Mouse (Mus musculus) E14TG2a.4 (cell line): Measurements from ENCODE around the gene Igfbp7.
"Not testable (repeated sequence)": the region's sequence is repeated elsewhere in the genome, so short reads cannot be mapped to it uniquely, and the experiment has no call there.

Experiments used
- H3K27me3 ChIP-seq: 2 replicates; pipeline ENCODE4 v1.6.1; 2014; ENCODE audit warnings: low read length, control low read depth; ENCODE audit not compliant: insufficient read depth
- H3K36me3 ChIP-seq: 2 replicates; pipeline ENCODE4 v1.6.1; 2014; ENCODE audit warnings: low read length, control low read depth; ENCODE audit not compliant: insufficient read depth
- H3K4me1 ChIP-seq: replicated peaks from 2 replicates; pipeline ENCODE4 v1.6.1; 2014; ENCODE audit warnings: low read depth, low read length, control low read depth
- H3K4me3 ChIP-seq: replicated peaks from 2 replicates; pipeline ENCODE4 v1.5.1; 2014; ENCODE audit warnings: mild to moderate bottlenecking, low read length
- H3K9me3 ChIP-seq: 2 replicates; pipeline ENCODE4 v1.6.1; 2014; ENCODE audit warnings: low read length, control low read depth
- CTCF ChIP-seq: conservative IDR thresholded peaks from 2 replicates; pipeline ENCODE4 v1.5.1; 2014; ENCODE audit warnings: low read length
- NANOG ChIP-seq: IDR thresholded peaks from 2 replicates; pipeline ENCODE4 v1.6.1; 2014; ENCODE audit warnings: borderline replicate concordance, low read length, mixed read lengths
- POU5F1 ChIP-seq: IDR thresholded peaks from 2 replicates; pipeline ENCODE4 v1.6.1; 2014; ENCODE audit warnings: low read length, borderline replicate concordance

The Igfbp7 gene

GRCm38 (mm10) chr5:77433561-77433960 lies 25.7 kb upstream of the Igfbp7 start:
- H3K4me1 ChIP-seq, result peaks cover 22% of the 10 kb centered on the region
- H3K9me3 ChIP-seq, result no peaks in the 10 kb centered on the region
- no peak overlapping the region for H3K4me3 ChIP-seq
- TF ChIP-seq NANOG (no peak), POU5F1 (no peak), CTCF (no peak)
- H3K36me3 ChIP-seq, result no peaks in the 10 kb centered on the region
- H3K27me3 ChIP-seq, result peaks cover 4% of the 10 kb centered on the region; the same call in 1 of the 2 replicates

GRCm38 (mm10) chr5:77433119-77433518 lies 25.3 kb upstream of the Igfbp7 start:
- Histone ChIP-seq H3K27me3 (peaks cover 4% of the 10 kb centered on the region; the same call in 1 of the 2 replicates), H3K4me1 (peaks cover 25% of the 10 kb centered on the region), H3K36me3 (no peaks in the 10 kb centered on the region), H3K9me3 (no peaks in the 10 kb centered on the region), H3K4me3 (no peak overlapping the region)
- TF ChIP-seq CTCF (no peak), NANOG (no peak)

GRCm38 (mm10) chr5:77432446-77432845 lies 24.6 kb upstream of the Igfbp7 start:
- no peak for TF ChIP-seq NANOG
- TF ChIP-seq POU5F1, result no peak
- TF ChIP-seq CTCF, result no peak
- H3K36me3 ChIP-seq, result no peaks in the 10 kb centered on the region
- peaks cover 4% of the 10 kb centered on the region; the same call in 1 of the 2 replicates for H3K27me3 ChIP-seq
- H3K4me3 ChIP-seq, result no peak overlapping the region
- no peaks in the 10 kb centered on the region for H3K9me3 ChIP-seq
- peaks cover 25% of the 10 kb centered on the region for H3K4me1 ChIP-seq

GRCm38 (mm10) chr5:77431068-77431467 lies 23.2 kb upstream of the Igfbp7 start:
- Histone ChIP-seq H3K36me3 (no peaks in the 10 kb centered on the region), H3K9me3 (no peaks in the 10 kb centered on the region; the same call in 1 of the 2 replicates), H3K27me3 (peaks cover 4% of the 10 kb centered on the region; the same call in 1 of the 2 replicates), H3K4me1 (peaks cover 25% of the 10 kb centered on the region), H3K4me3 (no peak overlapping the region)
- TF ChIP-seq POU5F1 (no peak), NANOG (no peak), CTCF (no peak)

- H3K27me3 ChIP-seq, result peaks cover 4% of the 10 kb centered on the region; the same call in 1 of the 2 replicates
- TF ChIP-seq NANOG (no peak), POU5F1 (no peak), CTCF (no peak)
- no peak overlapping the region for H3K4me3 ChIP-seq
- no peaks in the 10 kb centered on the region for H3K36me3 ChIP-seq
- H3K9me3 ChIP-seq, result peaks cover 2% of the 10 kb centered on the region; the same call in 1 of the 2 replicates
- H3K4me1 ChIP-seq, result peaks cover 25% of the 10 kb centered on the region
These were observed 22.6 kb upstream of the Igfbp7 start for GRCm38 (mm10) chr5:77430471-77430870.

GRCm38 (mm10) chr5:77430049-77430448 lies 22.2 kb upstream of the Igfbp7 start:
- Histone ChIP-seq H3K36me3 (no peaks in the 10 kb centered on the region), H3K27me3 (peaks cover 4% of the 10 kb centered on the region; the same call in 1 of the 2 replicates), H3K4me1 (peaks cover 25% of the 10 kb centered on the region), H3K4me3 (no peak overlapping the region), H3K9me3 (peaks cover 6% of the 10 kb centered on the region; the same call in 1 of the 2 replicates)
- TF ChIP-seq NANOG (no peak), CTCF (no peak), POU5F1 (no peak)

GRCm38 (mm10) chr5:77428526-77428925 lies 20.7 kb upstream of the Igfbp7 start:
- TF ChIP-seq NANOG, result no peak
- TF ChIP-seq CTCF, result no peak
- TF ChIP-seq POU5F1, result no peak
- H3K36me3 ChIP-seq, result no peaks in the 10 kb centered on the region

GRCm38 (mm10) chr5:77427986-77428385 lies 20.1 kb upstream of the Igfbp7 start:
- no peak for TF ChIP-seq POU5F1
- no peak for TF ChIP-seq CTCF
- TF ChIP-seq NANOG, result no peak
- H3K9me3 ChIP-seq, result peaks cover 17% of the 10 kb centered on the region

More at GRCm38 (mm10) chr5:77428526-77428925, 20.7 kb upstream of the Igfbp7 start:
- no peak overlapping the region for H3K4me3 ChIP-seq
- peaks cover 14% of the 10 kb centered on the region for H3K9me3 ChIP-seq
- peaks cover 16% of the 10 kb centered on the region for H3K4me1 ChIP-seq
- H3K27me3 ChIP-seq, result no peaks in the 10 kb centered on the region

GRCm38 (mm10) chr5:77425721-77426500 lies 18.1 kb upstream of the Igfbp7 start:
- TF ChIP-seq NANOG (no peak), CTCF (no peak)
- H3K27me3 ChIP-seq, result no peaks in the 10 kb centered on the region
- H3K9me3 ChIP-seq, result peaks cover 30% of the 10 kb centered on the region

More at GRCm38 (mm10) chr5:77427986-77428385, 20.1 kb upstream of the Igfbp7 start:
- H3K4me3 ChIP-seq, result no peak overlapping the region
- no peaks in the 10 kb centered on the region for H3K36me3 ChIP-seq
- no peaks in the 10 kb centered on the region for H3K27me3 ChIP-seq
- H3K4me1 ChIP-seq, result peaks cover 15% of the 10 kb centered on the region

GRCm38 (mm10) chr5:77419537-77419936 lies 11.7 kb upstream of the Igfbp7 start:
- not testable (repeated sequence) for H3K4me1 ChIP-seq, H3K27me3 ChIP-seq, H3K4me3 ChIP-seq, H3K36me3 ChIP-seq
- H3K9me3 ChIP-seq, result peaks cover 21% of the 10 kb centered on the region

More at GRCm38 (mm10) chr5:77425721-77426500, 18.1 kb upstream of the Igfbp7 start:
- Histone ChIP-seq H3K4me1 (peaks cover 9% of the 10 kb centered on the region), H3K36me3 (no peaks in the 10 kb centered on the region), H3K4me3 (no peak overlapping the region)
